Mouse (Mus musculus) forebrain, postnatal 0 days (tissue): ENCODE data around the gene Ebp. TPM values are rescaled to one million over a fixed set of nuclear protein-coding genes. Genes with fewer than 3 reads are reported as not detected.

Experiments used
- ATAC-seq: fragments of 200-750 bp; cut with Nextera tagmentation; 2 replicates; pipeline ENCODE4 v1.8.0; 2017; ENCODE audit warnings: mild to moderate bottlenecking, moderate library complexity
- DNase-seq: peaks from one replicate; pipeline ENCODE4 v3.0.0-alpha.2; 2015
- H3K27ac ChIP-seq: fragments of 300-500 bp; sonication (generic); 2 replicates; pipeline ENCODE4 v1.5.1; 2014; ENCODE audit warnings: low read depth, mild to moderate bottlenecking, antibody characterized with exemption, low read length, moderate library complexity, mixed read lengths
- H3K27me3 ChIP-seq: fragments of 300-500 bp; sonication (generic); 2 replicates; pipeline ENCODE4 v1.6.1; 2014; ENCODE audit warnings: mild to moderate bottlenecking, low read length, mixed read lengths; ENCODE audit not compliant: insufficient read depth
- H3K36me3 ChIP-seq: fragments of 300-500 bp; sonication (generic); 2 replicates; pipeline ENCODE4 v1.6.1; 2014; ENCODE audit warnings: mild to moderate bottlenecking, moderate library complexity; ENCODE audit not compliant: insufficient read depth
- H3K4me1 ChIP-seq: fragments of 300-500 bp; sonication (generic); 2 replicates; pipeline ENCODE4 v1.6.1; 2014; ENCODE audit warnings: antibody characterized with exemption; ENCODE audit not compliant: insufficient read depth
- H3K4me2 ChIP-seq: fragments of 300-500 bp; sonication (generic); 2 replicates; pipeline ENCODE4 v1.6.1; 2014; ENCODE audit warnings: low read depth, mild to moderate bottlenecking, moderate library complexity
- H3K4me3 ChIP-seq: fragments of 300-500 bp; sonication (generic); 2 replicates; pipeline ENCODE4 v1.5.1; 2014; ENCODE audit warnings: low read depth, low read length, mixed read lengths
- H3K9ac ChIP-seq: fragments of 300-500 bp; sonication (generic); 2 replicates; pipeline ENCODE4 v1.6.1; 2014; ENCODE audit warnings: mild to moderate bottlenecking
- H3K9me3 ChIP-seq: fragments of 300-500 bp; sonication (generic); 2 replicates; pipeline ENCODE4 v1.6.1; 2016; ENCODE audit warnings: low read length
- CTCF ChIP-seq: sonication (generic); IDR thresholded peaks from 2 replicates; pipeline ENCODE4 v1.5.1; 2016; ENCODE audit warnings: antibody characterized with exemption, control low read depth, low read depth
- WGBS: fragments of 180-500 bp; shearing (Covaris S2); extraction: QIAGEN DNeasy Blood & Tissue Kit; methylation state at CpG from one replicate; pipeline ENCODE4 v1.1.7; 2014; 5-methylcytosine and 5-hydroxymethylcytosine counted together
- polyA plus RNA-seq: library from polyadenylated mRNA; unstranded; fragments of >200 nt; fragmentation: Nextera tagmentation; extraction: Ambion mirVana; gene quantifications from 2 replicates; pipeline ENCODE4 v1.2.1, GENCODE M21; 2015
- total RNA-seq: library from RNA; depleted of rRNA; stranded (reverse); fragments of >200 nt; gene quantifications from 2 replicates; pipeline ENCODE4 v1.2.3, GENCODE M21; 2014

Gene Ebp
- total and polyA plus RNA-seq, 2 experiments from 2014 or later = 11.3 to 23.9 TPM

DNA sequence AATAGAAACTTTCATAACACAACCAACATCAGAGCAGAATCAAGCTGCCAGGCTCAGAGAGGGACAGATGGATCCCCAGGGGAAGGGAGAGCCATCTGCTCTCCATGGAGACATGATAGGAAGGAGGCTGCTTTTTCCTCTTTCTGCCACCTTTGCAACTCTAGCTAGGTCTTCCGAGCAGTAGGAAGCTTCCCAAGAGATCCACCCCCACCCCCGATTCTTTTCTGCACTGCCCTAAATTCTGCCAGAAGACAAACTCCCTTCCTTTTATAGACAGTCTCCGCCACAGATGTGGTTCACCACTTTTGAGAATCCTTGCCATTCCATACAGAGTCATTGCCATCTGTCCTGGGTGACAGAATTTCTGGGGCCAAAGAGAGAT, 29.0 kb upstream of the Ebp start:
- TF ChIP-seq CTCF = no peak
- H3K9me3 ChIP-seq = no peaks in the 10 kb centered on the region
- H3K27me3 ChIP-seq = no peaks in the 10 kb centered on the region
- DNase-seq (peak; percentile 61), ATAC-seq (peak; percentile 83)
- no peaks in the 10 kb centered on the region for H3K4me1 ChIP-seq
- no peaks in the 10 kb centered on the region for H3K36me3 ChIP-seq
- peak overlapping the region; percentile 35; the same call in 1 of the 2 replicates for H3K27ac ChIP-seq
- no peak overlapping the region for H3K4me2 ChIP-seq
- no peak overlapping the region for H3K9ac ChIP-seq
- no peak overlapping the region for H3K4me3 ChIP-seq
- 76% methylated on average over 3 of the region's 3 CpGs for WGBS

DNA sequence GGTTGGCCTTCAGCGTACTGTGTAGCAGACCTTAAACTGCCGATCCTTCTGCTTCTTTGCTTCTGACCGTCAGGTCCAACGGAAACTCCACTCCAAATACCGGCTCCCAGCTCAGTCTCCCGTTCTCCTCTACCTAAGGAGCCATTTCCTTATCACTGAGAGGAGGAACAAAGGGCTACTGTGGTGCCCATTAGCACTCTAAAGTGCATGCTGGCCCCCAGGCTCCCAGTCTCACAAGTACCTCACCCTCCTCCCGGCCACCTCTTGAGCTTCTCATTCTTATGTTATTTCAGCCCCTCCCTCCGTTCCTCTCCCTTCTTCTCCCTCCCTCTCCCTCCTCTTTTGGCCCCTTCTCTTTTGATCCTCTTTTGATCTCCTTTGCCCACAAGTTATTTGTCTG, 26.3 kb upstream of the Ebp start:
- no peak for ATAC-seq
- H3K9me3 ChIP-seq = no peaks in the 10 kb centered on the region
- TF ChIP-seq CTCF = no peak
- H3K4me2 ChIP-seq = no peak overlapping the region
- H3K27me3 ChIP-seq = no peaks in the 10 kb centered on the region
- H3K4me1 ChIP-seq = no peaks in the 10 kb centered on the region
- H3K9ac ChIP-seq = no peak overlapping the region
- 40% methylated on average over 8 of the region's 8 CpGs for WGBS
- no peaks in the 10 kb centered on the region for H3K36me3 ChIP-seq
- H3K27ac ChIP-seq = no peak overlapping the region
- H3K4me3 ChIP-seq = no peak overlapping the region
- no peak for DNase-seq

DNA sequence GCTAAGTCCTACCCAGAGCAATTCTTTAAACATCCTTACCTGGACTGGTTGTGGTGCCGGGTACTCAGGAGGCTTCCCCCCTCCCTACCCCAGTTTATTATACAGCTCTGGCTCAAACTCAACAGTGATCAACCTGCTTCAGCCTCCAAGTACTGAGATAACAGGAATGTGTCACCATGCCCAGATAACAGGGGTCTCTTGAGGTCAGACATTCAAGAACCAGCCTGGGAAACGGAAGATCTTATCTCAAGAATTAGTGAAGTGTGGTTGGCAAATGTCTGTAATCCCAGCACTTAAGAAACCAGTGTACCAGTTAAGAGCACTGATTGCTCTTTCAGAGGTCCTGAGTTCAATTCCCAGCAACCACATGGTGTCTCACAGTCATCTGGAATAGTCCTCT, 24.8 kb upstream of the Ebp start:
- Histone ChIP-seq H3K9me3 (no peaks in the 10 kb centered on the region), H3K4me1 (no peaks in the 10 kb centered on the region), H3K36me3 (no peaks in the 10 kb centered on the region), H3K27me3 (no peaks in the 10 kb centered on the region), H3K4me2 (no peak overlapping the region), H3K4me3 (no peak overlapping the region), H3K9ac (no peak overlapping the region), H3K27ac (no peak overlapping the region)
- DNase-seq = no peak
- TF ChIP-seq CTCF = no peak
- ATAC-seq = no peak
- WGBS = 70% methylated on average over 2 of the region's 2 CpGs

DNA sequence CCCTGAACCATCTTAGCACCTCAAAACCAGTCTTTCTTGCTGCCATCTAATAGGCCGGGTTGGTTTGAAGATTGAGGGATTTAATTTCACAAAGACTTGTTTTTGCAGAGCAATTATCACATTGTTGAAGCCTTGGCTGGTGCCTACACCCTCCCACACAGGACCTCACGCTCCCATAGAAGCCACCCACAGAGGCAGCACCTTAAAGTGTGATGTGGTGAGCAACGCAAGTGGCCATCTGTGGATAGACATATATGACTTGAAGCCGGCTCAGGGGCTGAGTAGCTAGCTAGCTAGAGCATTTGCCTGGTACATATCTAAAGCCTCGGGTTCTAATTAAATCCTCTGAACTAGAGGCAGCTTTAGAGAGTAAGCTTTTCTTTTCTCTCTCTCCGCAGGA, 24.1 kb upstream of the Ebp start:
- no peak for ATAC-seq
- Histone ChIP-seq H3K4me1 (no peaks in the 10 kb centered on the region), H3K36me3 (no peaks in the 10 kb centered on the region), H3K4me3 (no peak overlapping the region), H3K27ac (no peak overlapping the region), H3K27me3 (no peaks in the 10 kb centered on the region), H3K9me3 (no peaks in the 10 kb centered on the region), H3K9ac (no peak overlapping the region), H3K4me2 (no peak overlapping the region)
- WGBS = 31% methylated on average over 6 of the region's 6 CpGs
- DNase-seq = no peak
- no peak for TF ChIP-seq CTCF

DNA sequence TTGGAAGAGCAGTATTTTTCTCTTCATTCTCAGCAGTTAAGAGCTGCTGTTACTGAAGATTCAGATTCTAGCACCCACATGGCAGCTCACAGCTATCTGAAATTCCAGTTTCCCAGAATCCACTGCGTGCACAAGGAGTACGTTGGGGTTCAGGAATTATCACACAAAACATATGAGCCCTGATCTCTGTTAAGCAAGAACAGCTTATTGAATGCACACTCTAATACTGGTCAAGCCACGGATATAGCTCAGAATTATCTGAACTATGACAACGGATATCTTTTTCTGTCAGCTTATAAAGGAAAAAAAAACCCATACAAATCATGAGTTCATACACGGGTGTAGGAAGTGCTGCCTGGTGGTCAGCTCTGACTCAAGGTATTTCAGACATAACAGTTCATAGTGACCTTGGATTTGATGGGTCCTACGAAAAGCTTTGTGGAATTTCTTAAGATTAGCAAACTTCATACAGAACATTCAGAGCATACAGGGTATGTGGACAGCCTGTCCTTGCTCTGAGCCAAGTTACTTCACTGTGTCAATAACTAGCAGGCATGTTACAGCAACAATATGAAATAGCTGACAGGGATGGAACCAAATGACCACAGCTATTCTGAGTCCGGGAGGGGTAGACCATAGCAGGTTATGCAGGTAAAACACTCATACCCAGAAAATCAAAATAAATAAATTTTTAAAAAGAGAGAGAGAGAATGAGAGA, 18.3 kb upstream of the Ebp start:
- Histone ChIP-seq H3K36me3 (no peaks in the 10 kb centered on the region), H3K4me1 (no peaks in the 10 kb centered on the region), H3K9ac (no peak overlapping the region), H3K9me3 (no peaks in the 10 kb centered on the region), H3K4me3 (no peak overlapping the region), H3K27me3 (no peaks in the 10 kb centered on the region), H3K4me2 (no peak overlapping the region), H3K27ac (no peak overlapping the region)
- ATAC-seq (no peak), DNase-seq (no peak)
- 80% methylated on average over 7 of the region's 7 CpGs for WGBS
- no peak for TF ChIP-seq CTCF

DNA sequence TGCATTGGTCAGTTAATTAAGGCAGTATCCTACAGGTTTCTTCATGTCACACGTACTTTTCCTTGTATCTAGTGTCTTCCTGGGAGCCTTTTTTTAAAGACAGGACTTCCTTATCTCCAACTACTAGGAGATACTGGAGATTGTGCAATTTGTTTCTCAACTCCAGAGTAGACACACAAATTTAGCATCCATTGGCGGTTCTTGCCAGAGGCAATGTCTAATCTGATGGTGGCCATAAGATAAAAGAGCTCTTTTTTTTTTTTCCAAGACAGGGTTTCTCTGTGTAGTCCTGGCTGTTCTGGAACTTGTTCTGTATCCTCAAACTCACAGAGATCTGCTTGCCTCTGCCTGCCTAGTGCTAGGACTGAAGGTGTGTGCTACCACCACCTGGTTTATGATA, 16.4 kb upstream of the Ebp start:
- Histone ChIP-seq H3K9me3 (no peaks in the 10 kb centered on the region), H3K9ac (no peak overlapping the region), H3K27ac (no peak overlapping the region), H3K36me3 (no peaks in the 10 kb centered on the region), H3K27me3 (no peaks in the 10 kb centered on the region), H3K4me1 (no peaks in the 10 kb centered on the region), H3K4me3 (no peak overlapping the region), H3K4me2 (no peak overlapping the region)
- ATAC-seq (no peak), DNase-seq (no peak)
- 69% methylated on average over 2 of the region's 2 CpGs for WGBS
- TF ChIP-seq CTCF = no peak

- Histone ChIP-seq H3K9me3 (no peaks in the 10 kb centered on the region), H3K4me3 (no peak overlapping the region), H3K36me3 (no peaks in the 10 kb centered on the region), H3K27me3 (no peaks in the 10 kb centered on the region), H3K4me1 (no peaks in the 10 kb centered on the region), H3K4me2 (peak overlapping the region; percentile 56; the same call in 1 of the 2 replicates), H3K9ac (no peak overlapping the region), H3K27ac (no peak overlapping the region)
- ATAC-seq (no peak), DNase-seq (no peak)
- 42% methylated on average over 4 of the region's 4 CpGs for WGBS
- TF ChIP-seq CTCF = no peak
Measured at GRCm38 (mm10) chrX:8207224-8207623, 13.9 kb upstream of the Ebp start.
